Mouse (Mus musculus): ENCODE results near the gene Mier2.

The Mier2 gene

GRCm38 (mm10) chr10:79554330-79555237, at the start of gene Mier2:
Gene Mier2 (minus strand): TSS chr10:79555199.
- peak; percentile 76 for DNase-seq (ENCODE audit: low spot score in 2 of 2)

- DNase-seq (ENCODE audit: low spot score in 2 of 2), result no peak
These were observed 42.9 kb upstream of the Mier2 start for GRCm38 (mm10) chr10:79597936-79598230.

DNA sequence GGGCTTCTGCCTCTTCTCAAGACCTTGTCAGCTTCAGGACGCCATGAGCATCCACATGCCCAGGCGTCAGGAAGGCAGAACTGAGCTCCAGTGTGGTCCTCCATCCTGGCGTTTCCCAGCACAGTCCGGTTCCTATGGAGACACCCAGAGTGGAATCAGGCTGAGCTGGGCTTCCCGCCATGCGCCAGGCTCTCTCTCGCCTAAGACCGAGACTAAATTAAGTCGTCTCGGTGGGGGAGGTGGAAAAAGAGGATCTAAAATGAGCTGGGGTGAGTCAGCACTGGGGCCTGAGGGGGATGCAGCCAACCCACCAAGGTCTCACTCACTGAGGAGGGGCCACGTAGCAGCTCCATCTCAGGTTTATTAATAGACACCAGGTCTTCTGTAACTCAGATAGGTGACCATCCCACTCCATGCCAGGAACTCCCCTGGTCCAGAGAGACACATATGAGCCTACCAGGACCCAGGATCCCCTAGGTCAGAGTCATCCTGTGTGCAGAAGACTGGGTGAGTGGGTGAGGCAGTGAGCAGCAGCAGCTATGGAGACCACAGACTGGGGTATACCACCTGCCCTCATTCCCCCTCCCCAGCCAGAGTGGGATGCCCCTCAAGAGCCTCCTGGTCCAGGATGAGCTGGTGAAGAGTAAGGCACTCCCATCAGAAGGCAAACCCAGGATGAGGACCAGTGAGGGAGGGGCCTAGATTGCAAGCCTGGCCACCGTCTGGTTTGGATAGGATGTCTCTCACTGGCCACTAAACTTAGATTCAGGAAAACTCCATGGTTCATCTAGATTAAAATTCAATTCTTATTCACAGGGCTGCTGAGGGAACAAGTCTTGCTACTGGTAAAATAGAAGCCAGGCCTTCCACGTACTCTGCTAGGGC, 42.3 kb upstream of the Mier2 start:
- DNase-seq (ENCODE audit: low spot score in 2 of 2), result no peak

DNA sequence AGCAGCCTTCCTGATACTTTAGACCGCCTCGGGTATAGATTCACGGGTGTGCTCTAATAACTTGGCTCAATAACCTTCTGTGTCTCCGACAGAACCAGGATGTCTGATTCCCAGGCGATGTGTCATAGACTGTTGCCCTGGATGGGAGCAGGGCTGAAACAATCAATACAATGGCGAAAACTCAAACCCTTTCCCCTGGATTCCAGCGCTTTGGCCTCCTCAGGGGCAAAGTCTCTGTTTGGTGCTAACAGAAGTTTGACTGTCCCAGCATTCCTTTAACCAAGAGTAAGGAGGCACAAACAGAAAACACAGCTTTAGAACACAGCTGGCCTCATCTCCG, 40.6 kb upstream of the Mier2 start:
- DNase-seq (ENCODE audit: low spot score in 2 of 2), result no peak

DNA sequence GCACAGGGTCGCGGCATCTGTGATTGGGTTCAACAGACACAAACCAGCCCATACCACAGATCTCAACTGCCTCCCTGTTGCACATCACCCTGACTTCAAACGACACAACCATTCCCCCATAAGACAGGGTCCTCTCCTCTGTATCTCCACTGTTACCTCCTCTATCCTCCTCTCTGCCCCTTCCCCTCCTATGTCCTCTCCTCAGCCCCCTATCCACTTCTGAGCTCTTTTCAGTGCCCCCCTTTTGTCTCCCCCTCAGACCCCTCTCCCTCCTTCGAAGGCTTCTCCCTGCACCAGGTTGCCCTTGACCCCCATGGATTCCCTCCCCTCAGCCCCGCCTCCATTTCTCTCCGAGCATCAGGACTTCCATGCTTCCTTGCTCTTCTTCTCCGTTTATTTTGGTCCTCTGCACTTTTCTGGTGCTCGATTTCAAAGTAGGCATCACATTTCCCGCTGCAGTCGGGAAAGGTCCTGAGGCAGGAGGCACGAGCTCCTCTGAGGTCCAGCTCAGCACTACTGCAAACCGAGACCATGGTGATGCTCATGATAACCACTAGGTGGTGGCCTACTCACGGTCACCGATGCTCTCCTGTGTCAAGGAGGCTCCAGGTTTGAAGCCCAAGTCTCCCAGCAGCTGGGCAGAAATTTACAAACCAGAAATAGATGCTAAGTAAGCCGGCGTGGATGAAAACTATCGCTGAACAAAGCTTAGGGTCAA, 40.0 kb upstream of the Mier2 start:
- peak; percentile 32 to 43 for DNase-seq (ENCODE audit: low spot score in 2 of 2)

DNA sequence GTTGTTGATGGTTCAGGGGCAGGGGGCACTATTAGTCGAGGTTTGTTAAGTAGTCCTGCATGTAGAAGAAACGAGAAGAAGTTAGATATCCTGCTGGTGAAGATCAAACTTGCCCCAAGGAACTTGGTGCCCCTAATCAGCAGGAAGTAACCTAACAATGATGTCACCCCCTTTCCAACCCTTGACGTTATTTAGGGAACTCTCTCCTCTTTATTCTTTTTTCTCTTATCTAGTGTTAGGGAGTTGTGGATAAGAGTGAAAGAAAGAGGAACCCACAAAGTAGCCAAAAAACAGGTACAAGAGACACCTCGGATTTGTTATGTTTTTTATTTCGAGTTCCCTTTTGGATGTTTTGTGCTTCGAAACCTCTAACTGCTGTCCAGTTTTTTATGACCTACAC, 39.1 kb upstream of the Mier2 start:
- no peak for DNase-seq (ENCODE audit: low spot score in 2 of 2)

- DNase-seq (ENCODE audit: low spot score in 2 of 2), result no peak
These were observed 35.7 kb upstream of the Mier2 start for GRCm38 (mm10) chr10:79590702-79591101.

DNA sequence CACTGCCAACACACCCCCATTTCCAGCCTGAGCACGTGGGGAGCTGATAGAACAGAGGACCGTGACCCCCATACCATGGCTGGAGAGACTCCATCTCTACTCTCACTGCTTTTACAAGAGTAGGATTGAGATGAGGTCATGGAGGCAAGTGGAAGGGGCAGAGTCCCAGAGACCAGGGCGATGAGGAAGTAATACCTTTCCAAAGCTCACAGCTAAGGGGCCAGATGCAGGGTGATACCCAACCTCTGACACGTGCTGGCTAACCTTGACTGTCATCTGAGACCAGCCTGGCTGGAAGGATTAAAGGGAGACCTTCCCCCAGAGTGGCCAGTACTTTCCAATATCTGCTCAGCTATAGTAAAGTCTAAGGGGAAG, 32.7 kb upstream of the Mier2 start:
- no peak for DNase-seq (ENCODE audit: low spot score in 2 of 2)

DNA sequence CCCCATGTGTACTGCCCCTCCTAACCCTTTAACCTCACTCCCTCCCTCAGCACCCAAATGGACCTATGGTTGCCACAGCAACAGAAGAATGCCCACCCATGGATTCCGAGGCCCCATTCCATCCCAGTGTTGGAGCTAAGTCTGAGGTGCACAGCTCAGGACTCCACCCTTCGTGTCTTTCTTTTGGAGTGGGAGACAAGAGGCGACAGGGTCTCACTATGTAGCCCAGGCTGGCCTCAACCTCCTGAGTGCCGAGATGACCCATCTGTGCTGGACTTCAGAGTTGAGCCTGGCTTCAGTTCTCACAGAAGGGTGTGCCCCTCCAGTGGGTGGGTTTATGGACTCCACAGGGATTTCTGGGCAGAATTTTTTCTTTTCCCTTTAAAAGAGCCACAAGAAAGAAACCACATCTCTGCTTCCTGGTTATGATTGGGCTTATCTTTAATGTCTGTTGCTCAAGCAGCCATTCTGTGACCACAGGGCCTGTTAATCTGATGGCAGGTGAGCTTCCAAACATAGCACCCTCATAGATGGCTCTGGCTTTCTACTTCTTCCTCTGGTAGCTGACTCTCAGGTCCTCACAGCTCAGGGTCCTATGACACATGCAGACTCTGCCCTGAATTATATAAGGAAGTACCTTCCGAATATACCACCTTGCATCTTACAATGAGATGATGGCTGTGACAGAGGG, 32.2 kb upstream of the Mier2 start, which contains the start of gene Theg:
Gene Theg (minus strand): TSS at position 271 of the 691 bp plus-strand sequence.
- no peak for DNase-seq (ENCODE audit: low spot score in 2 of 2)

DNA sequence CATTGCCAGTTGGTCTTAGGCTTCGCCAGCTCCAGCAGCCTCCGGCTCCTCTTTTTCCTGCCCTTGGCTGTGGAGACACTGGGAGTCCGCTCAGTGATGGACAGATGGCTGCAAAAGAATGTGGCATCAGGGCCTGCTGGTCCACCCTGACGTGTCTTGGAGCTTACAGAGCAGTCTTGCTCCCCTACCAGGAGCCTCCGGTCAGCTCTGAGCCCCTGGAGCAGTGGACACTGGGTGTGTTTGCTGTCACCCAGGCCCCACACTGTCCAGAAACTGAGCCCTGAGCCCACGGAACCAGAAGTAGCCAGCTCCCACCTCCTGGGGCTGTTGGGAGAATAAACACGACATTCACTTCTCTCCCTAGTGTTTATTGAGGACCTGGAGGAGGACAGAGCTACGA, 31.2 kb upstream of the Mier2 start:
- DNase-seq (ENCODE audit: low spot score in 2 of 2), result no peak

DNA sequence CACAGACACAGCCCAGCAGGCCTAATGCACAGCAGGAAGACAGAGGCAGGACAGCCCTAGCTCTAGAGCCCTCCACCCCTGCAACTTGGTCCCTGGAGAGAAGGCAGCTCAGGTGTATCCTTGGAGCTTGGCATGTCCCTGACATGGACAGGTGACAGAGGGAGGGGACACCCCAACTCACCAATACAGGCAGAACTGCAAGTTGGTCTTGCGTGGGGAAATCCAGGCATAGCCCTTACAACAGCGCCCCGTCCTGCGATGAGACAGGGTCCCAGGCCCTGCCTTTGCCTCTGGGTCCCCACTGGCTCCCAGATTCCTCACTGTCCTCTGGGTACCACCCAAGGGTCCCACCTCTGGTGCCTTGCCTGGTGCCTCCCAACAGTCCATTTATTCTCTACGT, 30.7 kb upstream of the Mier2 start:
- no peak for DNase-seq (ENCODE audit: low spot score in 2 of 2)

- DNase-seq (ENCODE audit: low spot score in 2 of 2), result no peak
These were observed 30.1 kb upstream of the Mier2 start for GRCm38 (mm10) chr10:79585136-79585535.

- DNase-seq (ENCODE audit: low spot score in 2 of 2), result no peak
These were observed 29.4 kb upstream of the Mier2 start for GRCm38 (mm10) chr10:79584426-79584825.

GRCm38 (mm10) chr10:79584021-79584420, 29.0 kb upstream of the Mier2 start:
- no peak for DNase-seq (ENCODE audit: low spot score in 2 of 2)

- no peak for DNase-seq (ENCODE audit: low spot score in 2 of 2)
These were observed 26.5 kb upstream of the Mier2 start for GRCm38 (mm10) chr10:79581501-79581900.

- DNase-seq (ENCODE audit: low spot score in 2 of 2), result no peak
These were observed 25.8 kb upstream of the Mier2 start for GRCm38 (mm10) chr10:79580811-79581210.

DNA sequence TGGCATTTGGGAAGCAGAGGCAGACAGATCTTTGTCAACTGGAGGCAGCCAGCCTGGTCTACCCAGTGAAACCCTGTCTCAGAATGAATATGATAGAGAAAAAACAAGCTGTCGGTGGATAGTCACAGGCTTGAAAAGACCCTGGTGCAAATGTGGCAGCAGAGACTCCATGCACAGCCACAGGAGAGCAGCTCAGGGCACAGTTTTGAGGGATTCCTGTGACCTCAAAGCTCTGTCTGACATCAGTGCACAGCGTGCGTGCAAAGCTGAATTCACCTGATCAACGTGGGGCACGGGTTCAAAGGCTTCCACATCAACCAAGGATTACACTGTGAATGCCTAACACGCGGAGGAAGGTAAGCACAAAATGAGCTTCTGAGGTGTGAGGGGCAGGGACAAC, 25.4 kb upstream of the Mier2 start:
- DNase-seq (ENCODE audit: low spot score in 2 of 2), result no peak

DNA sequence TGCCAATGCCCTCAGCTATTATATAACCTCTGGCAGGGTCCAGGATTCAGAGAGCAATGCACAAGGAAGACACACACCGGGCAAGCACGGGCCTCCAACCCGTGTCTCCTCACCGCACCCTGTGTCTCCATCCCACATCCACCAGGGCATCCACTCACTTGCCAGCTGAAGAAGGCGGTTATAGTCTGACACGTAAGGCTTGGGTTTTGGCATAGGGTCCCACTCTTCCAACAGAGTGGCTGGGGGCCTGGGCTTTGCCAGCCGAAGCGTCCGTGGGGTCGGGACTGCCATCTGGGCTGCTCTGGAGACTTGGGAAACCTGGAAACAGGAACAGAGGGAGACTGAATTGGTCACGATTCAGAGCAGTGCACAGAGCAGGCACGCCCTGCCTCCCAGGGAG, 24.8 kb upstream of the Mier2 start:
- DNase-seq (ENCODE audit: low spot score in 2 of 2), result no peak

- DNase-seq (ENCODE audit: low spot score in 2 of 2), result no peak
These were observed 23.9 kb upstream of the Mier2 start for GRCm38 (mm10) chr10:79578891-79579290.

GRCm38 (mm10) chr10:79578276-79578675, 23.3 kb upstream of the Mier2 start:
- DNase-seq (ENCODE audit: low spot score in 2 of 2), result no peak

DNA sequence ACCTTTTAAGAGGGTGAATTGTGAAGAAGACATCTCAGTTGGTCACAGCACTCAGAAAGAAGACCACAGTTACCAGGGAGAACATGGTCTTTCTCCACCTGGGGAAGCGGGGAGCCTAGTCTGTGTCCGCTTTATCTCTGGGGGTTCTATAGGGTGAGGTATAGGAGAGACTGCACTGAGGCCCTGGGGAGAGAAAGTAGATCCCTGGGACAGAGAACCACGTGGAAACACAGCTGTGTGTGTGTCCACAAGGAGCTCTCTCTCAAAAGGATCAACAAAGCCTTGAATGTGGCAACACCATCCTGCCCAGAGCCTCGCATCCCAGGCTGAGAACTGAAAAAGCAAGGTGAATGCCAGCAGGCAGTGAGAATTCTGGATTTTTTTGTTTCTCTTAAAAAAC, 22.4 kb upstream of the Mier2 start:
- no peak for DNase-seq (ENCODE audit: low spot score in 2 of 2)

- DNase-seq (ENCODE audit: low spot score in 2 of 2), result no peak
These were observed 20.8 kb upstream of the Mier2 start for GRCm38 (mm10) chr10:79575754-79576153.

All from heart, adult 9 months (tissue).